ENCODE assay signal across 42 mouse cellular contexts in genomic region chr7:26745486-26745885, GRCm38 (mm10). TPM values are rescaled to one million over a fixed set of nuclear protein-coding genes. Genes with fewer than 3 reads are reported as not detected.
"Had no signal": no experiment of that assay in that cellular context is flagged by ENCODE, and none has a peak within 500 bp of the region (broad histone marks: within the 10 kb centered on the region; RNA-seq: fewer than 3 reads in every experiment).

No protein-coding gene starts in this region.

- ATAC-seq: hindbrain, postnatal 0 days; intestine, embryonic 16.5 days; liver, embryonic 12.5 days had no signal

- H3K27me3 ChIP-seq: heart, embryonic 13.5 days; heart, embryonic 15.5 days; hindbrain, embryonic 13.5 days; hindbrain, embryonic 15.5 days; limb, embryonic 13.5 days; limb, embryonic 15.5 days; liver, embryonic 12.5 days had no signal

- H3K4me1 ChIP-seq: heart, embryonic 13.5 days; heart, embryonic 15.5 days; hindbrain, embryonic 13.5 days; hindbrain, embryonic 15.5 days; limb, embryonic 13.5 days; limb, embryonic 15.5 days; liver, embryonic 12.5 days had no signal

- DNase-seq: gastrocnemius, adult 2 months; gastrocnemius, postnatal 10 days; gastrocnemius, postnatal 25 days; heart, adult 11 months; heart, adult 2 months; heart, postnatal 14 days; heart, postnatal 36 days; kidney, adult 11 months; kidney, postnatal 14 days; kidney, postnatal 36 days; layer of hippocampus, adult 9-11 months; layer of hippocampus, postnatal 36 days; left cerebral cortex, postnatal 4 days had no signal

- H3K9ac ChIP-seq: heart, embryonic 13.5 days; heart, embryonic 15.5 days; hindbrain, embryonic 13.5 days; hindbrain, embryonic 15.5 days; limb, embryonic 13.5 days; limb, embryonic 15.5 days; liver, embryonic 12.5 days; liver, embryonic 14.5 days had no signal

- H3K36me3 ChIP-seq: heart, embryonic 13.5 days; heart, embryonic 15.5 days; hindbrain, embryonic 13.5 days; hindbrain, embryonic 15.5 days; limb, embryonic 13.5 days; limb, embryonic 15.5 days; liver, embryonic 12.5 days had no signal

- H3K27ac ChIP-seq: gastrocnemius, adult 2 months; heart, adult 2 months; heart, embryonic 13.5 days; heart, embryonic 15.5 days; hindbrain, embryonic 13.5 days; hindbrain, embryonic 15.5 days; hindbrain, postnatal 0 days; kidney, postnatal 0 days; limb, embryonic 13.5 days; limb, embryonic 15.5 days; liver, embryonic 12.5 days; liver, embryonic 14.5 days had no signal

- H3K4me2 ChIP-seq: heart, embryonic 11.5 days; heart, embryonic 13.5 days; heart, embryonic 15.5 days; hindbrain, embryonic 13.5 days; hindbrain, embryonic 15.5 days; limb, embryonic 13.5 days; limb, embryonic 15.5 days; liver, embryonic 12.5 days had no signal

- H3K4me3 ChIP-seq: gastrocnemius, adult 2 months; heart, adult 2 months; heart, embryonic 13.5 days; heart, embryonic 15.5 days; hindbrain, embryonic 13.5 days; hindbrain, embryonic 15.5 days; limb, embryonic 13.5 days; limb, embryonic 15.5 days; liver, embryonic 12.5 days had no signal

- H3K9me3 ChIP-seq: heart, embryonic 13.5 days; heart, embryonic 15.5 days; hindbrain, embryonic 13.5 days; hindbrain, embryonic 15.5 days; limb, embryonic 15.5 days; liver, embryonic 12.5 days had no signal

RNA-seq across cellular contexts. Expression of gene Cyp2b19, which starts 11.5 kb away (rescaled TPM):
- total RNA-seq: gastrocnemius, adult 2 months; gastrocnemius, postnatal 10 days; gastrocnemius, postnatal 25 days; gastrocnemius, postnatal 4 days; heart, adult 2 months; heart, postnatal 14 days; heart, postnatal 36 days; hematopoietic stem cell, adult 5-6 weeks; hindbrain, postnatal 0 days; layer of hippocampus, adult 18-20 months; layer of hippocampus, adult 8-10 months; layer of hippocampus, postnatal 14 days; layer of hippocampus, postnatal 36 days; left cerebral cortex, adult 18-20 months; left cerebral cortex, adult 8-10 months; left cerebral cortex, postnatal 10 days; left cerebral cortex, postnatal 25 days; left cerebral cortex, postnatal 4 days had no signal
- polyA plus RNA-seq: frontal cortex, adult 2 months; heart, adult 2 months; heart, embryonic 11.5 days; heart, embryonic 13.5 days; heart, embryonic 15.5 days; heart, postnatal 0 days; intestine, embryonic 14.5 days; intestine, embryonic 16.5 days; kidney, embryonic 14.5 days; kidney, postnatal 0 days; large intestine, adult 2 months; limb, embryonic 11.5 days; limb, embryonic 13.5 days; liver, embryonic 12.5 days; liver, embryonic 14.5 days; liver, embryonic 16.5 days had no signal

RNA-seq across cellular contexts. Expression of gene Cyp2b23, which starts 59.2 kb away (rescaled TPM):
- total RNA-seq: gastrocnemius, adult 2 months; gastrocnemius, postnatal 10 days; gastrocnemius, postnatal 25 days; gastrocnemius, postnatal 4 days; heart, adult 2 months; heart, postnatal 14 days; heart, postnatal 36 days; hematopoietic stem cell, adult 5-6 weeks; hindbrain, postnatal 0 days; layer of hippocampus, adult 18-20 months; layer of hippocampus, adult 8-10 months; layer of hippocampus, postnatal 14 days; layer of hippocampus, postnatal 36 days; left cerebral cortex, adult 18-20 months; left cerebral cortex, adult 8-10 months; left cerebral cortex, postnatal 10 days; left cerebral cortex, postnatal 25 days; left cerebral cortex, postnatal 4 days had no signal
- polyA plus RNA-seq: frontal cortex, adult 2 months; heart, adult 2 months; heart, embryonic 11.5 days; heart, embryonic 13.5 days; heart, embryonic 15.5 days; heart, postnatal 0 days; hindbrain, embryonic 11.5 days; hindbrain, embryonic 13.5 days; hindbrain, embryonic 15.5 days; intestine, embryonic 14.5 days; intestine, embryonic 16.5 days; kidney, embryonic 14.5 days; kidney, postnatal 0 days; large intestine, adult 2 months; limb, embryonic 11.5 days; limb, embryonic 13.5 days; limb, embryonic 15.5 days; liver, embryonic 12.5 days; liver, embryonic 14.5 days; liver, embryonic 16.5 days had no signal
